Mouse (Mus musculus): ENCODE measurements around the gene Slirp. TPM values are rescaled to one million over a fixed set of nuclear protein-coding genes. Genes with fewer than 3 reads are reported as not detected.

Gene Slirp
- polyA plus RNA-seq, 1 experiment from 2014 or later, result 329 TPM

DNA sequence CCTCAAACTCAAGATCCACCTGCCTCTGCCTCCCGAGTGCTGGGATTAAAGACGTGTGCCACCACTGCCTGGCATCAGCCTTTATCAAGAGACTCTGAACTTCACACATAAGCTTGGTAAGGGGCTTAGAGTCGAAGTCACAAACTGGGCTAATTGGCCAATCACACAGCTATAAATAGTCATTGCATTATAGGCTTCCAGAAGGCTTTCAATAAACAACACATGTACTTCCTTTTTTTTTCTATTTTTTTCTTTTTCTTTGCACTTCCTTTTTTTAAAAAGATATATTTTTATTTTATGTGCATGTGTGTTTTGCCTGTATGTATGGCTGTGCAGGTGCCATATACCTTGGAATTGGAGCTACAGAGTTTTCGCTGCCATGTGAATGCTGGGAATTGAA is 28.3 kb upstream of the Slirp start:
- no peak overlapping the region for H3K4me3 ChIP-seq
- DNase-seq (ENCODE audit: low spot score), result no peak
- 80% methylated on average over 4 of the region's 4 CpGs for WGBS

GRCm38 (mm10) chr12:87416690-87417089 is 27.0 kb upstream of the Slirp start:
- Histone ChIP-seq H3K4me1 (no peaks in the 10 kb centered on the region), H3K27me3 (ENCODE audit: low read depth, poor library complexity, severe bottlenecking) (no peaks in the 10 kb centered on the region), H3K4me3 (no peak overlapping the region), H3K27ac (no peak overlapping the region), H3K36me3 (no peaks in the 10 kb centered on the region), H3K9me3 (replicated peaks) (no peaks in the 10 kb centered on the region)
- DNase-seq (ENCODE audit: low spot score), result peak; percentile 69
- WGBS, result 32% methylated on average over 7 of the region's 7 CpGs

More for the DNA sequence above, 28.3 kb upstream of the Slirp start:
- H3K9me3 ChIP-seq (replicated peaks), result no peaks in the 10 kb centered on the region
- no peak overlapping the region for H3K27ac ChIP-seq
- no peaks in the 10 kb centered on the region for H3K36me3 ChIP-seq
- peaks cover 3% of the 10 kb centered on the region for H3K4me1 ChIP-seq
- no peaks in the 10 kb centered on the region for H3K27me3 ChIP-seq (ENCODE audit: low read depth, poor library complexity, severe bottlenecking)

- H3K27ac ChIP-seq, result no peak overlapping the region
- H3K4me3 ChIP-seq, result no peak overlapping the region
- H3K4me1 ChIP-seq, result no peaks in the 10 kb centered on the region
- no peaks in the 10 kb centered on the region for H3K9me3 ChIP-seq (replicated peaks)
- WGBS, result 88% methylated on average over 5 of the region's 5 CpGs
- H3K36me3 ChIP-seq, result peaks cover 16% of the 10 kb centered on the region
- no peak for DNase-seq (ENCODE audit: low spot score)
- H3K27me3 ChIP-seq (ENCODE audit: low read depth, poor library complexity, severe bottlenecking), result no peaks in the 10 kb centered on the region
These were observed 24.8 kb upstream of the Slirp start for GRCm38 (mm10) chr12:87418921-87419320.

GRCm38 (mm10) chr12:87419974-87420485 is 23.7 kb upstream of the Slirp start:
- Histone ChIP-seq H3K27me3 (ENCODE audit: low read depth, poor library complexity, severe bottlenecking) (no peaks in the 10 kb centered on the region), H3K36me3 (peaks cover 27% of the 10 kb centered on the region), H3K4me3 (no peak overlapping the region), H3K4me1 (no peaks in the 10 kb centered on the region), H3K27ac (no peak overlapping the region), H3K9me3 (replicated peaks) (no peaks in the 10 kb centered on the region)
- DNase-seq (ENCODE audit: low spot score), result no peak
- WGBS, result 86% methylated on average over 12 of the region's 12 CpGs

DNA sequence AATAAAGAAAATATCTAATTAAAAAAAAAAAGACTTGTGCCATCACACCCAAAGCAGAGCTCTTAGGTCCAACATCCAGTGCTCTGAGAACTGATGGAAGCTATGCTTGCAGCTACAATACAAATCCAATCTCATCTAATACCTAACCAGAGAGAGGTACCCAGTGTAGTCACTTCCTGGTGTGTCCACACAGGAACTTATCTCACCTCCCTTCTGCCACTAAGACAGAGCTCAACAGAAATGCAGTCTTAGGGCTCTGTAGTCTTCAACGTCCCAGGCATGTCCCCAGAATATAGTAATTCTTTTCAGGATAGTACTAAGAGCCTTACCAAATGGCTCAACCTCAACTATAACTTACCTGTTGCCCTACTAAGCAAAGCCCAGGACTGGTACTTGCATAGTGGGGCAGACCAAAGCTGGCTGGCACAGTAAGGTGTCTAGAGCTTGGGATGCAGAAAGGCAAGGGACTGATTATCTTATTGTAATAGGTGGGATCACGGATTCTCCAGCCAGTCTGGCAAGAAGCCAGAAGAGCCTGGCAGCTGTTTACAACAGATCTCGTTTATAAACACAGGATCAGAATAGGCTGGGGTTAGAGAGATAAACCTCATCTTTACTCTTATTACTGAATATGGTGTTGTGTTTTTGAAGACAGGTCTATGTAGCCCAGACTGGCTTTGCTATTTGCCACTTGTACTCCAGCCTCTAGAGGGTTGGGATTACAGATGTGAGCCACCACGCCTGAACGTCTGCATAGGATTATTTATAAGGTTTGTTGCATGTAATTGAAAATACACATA is 21.8 kb upstream of the Slirp start:
- Histone ChIP-seq H3K4me1 (no peaks in the 10 kb centered on the region), H3K36me3 (peaks cover 46% of the 10 kb centered on the region), H3K27ac (no peak overlapping the region), H3K27me3 (ENCODE audit: low read depth, poor library complexity, severe bottlenecking) (no peaks in the 10 kb centered on the region), H3K4me3 (no peak overlapping the region), H3K9me3 (replicated peaks) (no peaks in the 10 kb centered on the region)
- WGBS, result 88% methylated on average over 5 of the region's 5 CpGs
- DNase-seq (ENCODE audit: low spot score), result no peak

- Histone ChIP-seq H3K36me3 (peaks cover 63% of the 10 kb centered on the region), H3K27ac (no peak overlapping the region), H3K4me1 (no peaks in the 10 kb centered on the region), H3K27me3 (ENCODE audit: low read depth, poor library complexity, severe bottlenecking) (no peaks in the 10 kb centered on the region), H3K4me3 (no peak overlapping the region), H3K9me3 (replicated peaks) (no peaks in the 10 kb centered on the region)
- WGBS, result 65% methylated on average over 1 of the region's 1 CpGs
- DNase-seq (ENCODE audit: low spot score), result no peak
These were observed 20.0 kb upstream of the Slirp start for GRCm38 (mm10) chr12:87423700-87424099.

DNA sequence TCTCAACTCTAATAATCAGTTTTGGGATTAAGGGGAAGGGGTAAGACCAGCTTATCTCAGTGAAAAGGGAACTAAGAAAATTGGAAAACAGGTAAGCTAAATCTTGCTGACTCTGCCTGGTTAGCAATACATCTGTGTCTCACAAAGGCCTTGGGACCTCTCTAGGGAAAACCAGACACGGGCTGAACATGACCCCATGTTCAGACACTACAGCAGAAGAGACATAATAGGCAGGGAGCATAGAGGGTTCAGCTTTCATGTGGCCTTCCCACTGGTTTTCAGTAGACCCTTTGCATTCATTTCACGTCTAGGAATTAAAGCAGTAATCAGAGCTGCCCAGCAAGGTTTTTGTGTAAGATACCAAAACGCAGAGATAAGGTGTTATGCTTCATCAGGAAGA is 19.2 kb upstream of the Slirp start:
- Histone ChIP-seq H3K27ac (no peak overlapping the region), H3K27me3 (ENCODE audit: low read depth, poor library complexity, severe bottlenecking) (no peaks in the 10 kb centered on the region), H3K4me1 (no peaks in the 10 kb centered on the region), H3K4me3 (no peak overlapping the region), H3K36me3 (peaks cover 72% of the 10 kb centered on the region), H3K9me3 (replicated peaks) (no peaks in the 10 kb centered on the region)
- 45% methylated on average over 3 of the region's 3 CpGs for WGBS
- DNase-seq (ENCODE audit: low spot score), result no peak

- Histone ChIP-seq H3K4me3 (no peak overlapping the region), H3K36me3 (peaks cover 91% of the 10 kb centered on the region), H3K27me3 (ENCODE audit: low read depth, poor library complexity, severe bottlenecking) (no peaks in the 10 kb centered on the region), H3K4me1 (no peaks in the 10 kb centered on the region), H3K27ac (no peak overlapping the region), H3K9me3 (replicated peaks) (no peaks in the 10 kb centered on the region)
- no peak for DNase-seq (ENCODE audit: low spot score)
- 96% methylated on average over 5 of the region's 5 CpGs for WGBS
These were observed 17.2 kb upstream of the Slirp start for GRCm38 (mm10) chr12:87426354-87427031.

GRCm38 (mm10) chr12:87428295-87428694 is 15.4 kb upstream of the Slirp start:
- peaks cover 99% of the 10 kb centered on the region for H3K36me3 ChIP-seq
- WGBS, result 88% methylated on average over 2 of the region's 2 CpGs

GRCm38 (mm10) chr12:87428885-87429284 is 14.8 kb upstream of the Slirp start:
- DNase-seq (ENCODE audit: low spot score), result no peak
- Histone ChIP-seq H3K27ac (no peak overlapping the region), H3K36me3 (peaks cover 99% of the 10 kb centered on the region), H3K27me3 (ENCODE audit: low read depth, poor library complexity, severe bottlenecking) (no peaks in the 10 kb centered on the region), H3K9me3 (replicated peaks) (no peaks in the 10 kb centered on the region), H3K4me3 (no peak overlapping the region), H3K4me1 (no peaks in the 10 kb centered on the region)
- WGBS, result 87% methylated on average over 8 of the region's 8 CpGs

More at GRCm38 (mm10) chr12:87428295-87428694, 15.4 kb upstream of the Slirp start:
- Histone ChIP-seq H3K4me1 (no peaks in the 10 kb centered on the region), H3K4me3 (no peak overlapping the region), H3K9me3 (replicated peaks) (no peaks in the 10 kb centered on the region), H3K27me3 (ENCODE audit: low read depth, poor library complexity, severe bottlenecking) (no peaks in the 10 kb centered on the region), H3K27ac (no peak overlapping the region)
- no peak for DNase-seq (ENCODE audit: low spot score)

DNA sequence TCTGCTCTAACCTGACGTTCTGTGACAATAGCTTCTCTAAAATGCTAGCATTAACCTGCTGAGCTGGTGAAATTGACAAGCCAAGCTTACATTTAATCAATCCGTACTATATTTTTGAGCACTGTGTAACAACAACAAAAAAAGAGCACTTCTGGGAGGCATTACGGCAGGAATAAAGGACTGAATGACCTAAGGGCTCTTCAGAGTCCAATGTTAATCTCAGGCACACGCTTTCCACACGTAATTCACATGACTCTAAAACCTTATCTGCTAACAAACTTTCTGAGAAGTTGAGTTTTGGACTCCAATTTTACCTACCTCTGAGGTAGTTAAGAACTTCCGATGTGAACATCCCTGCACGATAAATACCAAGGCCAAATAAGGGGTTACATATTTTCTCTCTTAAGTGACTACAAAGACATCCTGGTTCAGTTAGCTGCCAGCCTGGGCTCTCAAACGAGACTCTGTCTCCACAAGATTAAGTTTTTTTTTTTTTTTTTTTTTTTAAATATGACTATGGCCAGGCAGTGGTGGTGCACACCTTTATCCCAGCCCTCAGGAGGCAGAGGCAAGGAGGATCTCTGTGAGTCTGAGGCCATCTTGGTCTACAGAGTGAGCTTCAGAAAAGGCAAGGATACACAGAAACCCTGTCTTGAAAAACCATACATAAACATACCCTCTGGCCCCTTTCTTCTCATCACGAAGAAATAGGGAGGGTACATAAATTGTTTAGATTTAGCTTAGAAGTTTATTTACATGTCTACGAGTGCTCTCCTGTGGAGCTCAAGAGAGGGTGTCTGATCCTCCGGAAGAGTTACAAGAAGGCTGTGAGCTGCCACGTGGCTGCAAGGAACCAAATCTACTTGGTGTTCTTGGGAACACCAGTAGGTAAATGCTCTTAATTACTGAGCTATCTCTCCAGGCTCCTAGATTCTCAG is 1.2 kb upstream of the Slirp start:
- DNase-seq (ENCODE audit: low spot score), result no peak
- Histone ChIP-seq H3K9me3 (replicated peaks) (no peaks in the 10 kb centered on the region), H3K27ac (peak overlapping the region; percentile 96), H3K36me3 (peaks cover 62% of the 10 kb centered on the region), H3K4me3 (peak overlapping the region; percentile 86), H3K27me3 (ENCODE audit: low read depth, poor library complexity, severe bottlenecking) (no peaks in the 10 kb centered on the region), H3K4me1 (peaks cover 17% of the 10 kb centered on the region)
- 34% methylated on average over 12 of the region's 12 CpGs for WGBS

DNA sequence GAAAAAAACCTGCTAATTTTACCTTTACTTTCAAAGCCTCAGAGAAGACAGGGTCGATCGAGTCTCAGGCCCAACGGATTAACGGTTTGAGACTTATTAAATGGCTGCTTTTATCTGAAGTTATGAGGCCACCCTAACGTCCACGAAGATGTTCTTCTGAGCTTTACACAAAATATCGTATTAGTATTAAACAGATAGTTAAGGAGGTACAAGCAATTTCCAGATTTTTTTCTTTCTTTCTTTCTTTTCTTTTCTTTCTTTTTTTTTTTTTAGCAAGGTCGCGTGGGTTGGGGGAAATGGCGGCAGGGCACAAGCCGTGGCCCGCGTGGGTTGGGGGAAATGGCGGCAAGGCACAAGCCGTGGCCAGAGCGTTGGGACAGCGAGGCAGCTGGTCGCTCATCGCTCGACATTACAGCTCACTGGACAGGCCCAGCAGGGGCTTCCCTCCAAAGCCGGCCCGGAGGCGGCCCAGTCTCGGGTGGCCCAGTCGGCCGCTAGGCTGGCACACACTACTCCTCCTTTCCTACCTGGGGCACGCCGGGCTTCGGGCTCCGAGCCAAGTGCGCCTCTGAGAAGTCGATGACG is 489 bp upstream of the Slirp start:
- H3K36me3 ChIP-seq, result peaks cover 62% of the 10 kb centered on the region

More for the DNA sequence above, 489 bp upstream of the Slirp start:
- H3K4me3 ChIP-seq, result peak overlapping the region; percentile 86
- H3K27ac ChIP-seq, result peak overlapping the region; percentile 96
- H3K9me3 ChIP-seq (replicated peaks), result no peaks in the 10 kb centered on the region
- no peaks in the 10 kb centered on the region for H3K27me3 ChIP-seq (ENCODE audit: low read depth, poor library complexity, severe bottlenecking)
- under 1% methylated on average over 33 of the region's 33 CpGs for WGBS
- H3K4me1 ChIP-seq, result peaks cover 17% of the 10 kb centered on the region
- DNase-seq (ENCODE audit: low spot score), result no peak
